Mouse (Mus musculus) bone marrow, adult 2 months (tissue): ENCODE data around the gene Cldn15. TPM values are rescaled to one million over a fixed set of nuclear protein-coding genes. Genes with fewer than 3 reads are reported as not detected.
A peak's percentile ranks its signal among the peaks of the same experiment; 100 is the strongest.

Experiments
- H3K27ac ChIP-seq: fragments of 200-500 bp; 2 replicates; pipeline ENCODE4 v1.5.1; 2012; ENCODE audit warnings: low read depth, mild to moderate bottlenecking, control low read depth, inconsistent platforms, low read length; ENCODE audit not compliant: control insufficient read depth, poor library complexity, insufficient read depth
- H3K4me1 ChIP-seq: fragments of 200-500 bp; 2 replicates; pipeline ENCODE4 v1.6.1; 2011; ENCODE audit warnings: low read length; ENCODE audit not compliant: control insufficient read depth, insufficient read depth
- H3K4me3 ChIP-seq: fragments of 200-500 bp; replicated peaks from 2 replicates; pipeline ENCODE3; 2011; ENCODE audit warnings: mild to moderate bottlenecking, low read depth, low read length, control low read depth; ENCODE audit not compliant: control insufficient read depth
- CTCF ChIP-seq: fragments of 200-500 bp; IDR thresholded peaks from 2 replicates; pipeline ENCODE4 v1.5.1; 2011; ENCODE audit warnings: low read length, control low read depth; ENCODE audit not compliant: control insufficient read depth, insufficient read depth
- POLR2A ChIP-seq: fragments of 200-500 bp; IDR thresholded peaks from 2 replicates; pipeline ENCODE4 v1.6.1; 2011; ENCODE audit warnings: low read depth, mild to moderate bottlenecking, control low read depth, low read length, borderline replicate concordance; ENCODE audit not compliant: control insufficient read depth
- WGBS: fragments of 180-500 bp; shearing (Covaris S2); methylation state at CpG from one replicate; pipeline ENCODE4 v1.1.7; 2018; 5-methylcytosine and 5-hydroxymethylcytosine counted together
- polyA plus RNA-seq: library from polyadenylated mRNA; stranded (reverse); fragments of >200 nt; gene quantifications from 2 replicates; pipeline ENCODE4 v1.2.4, GENCODE M21; 2011; ENCODE audit warnings: low replicate concordance; ENCODE audit not compliant: missing spikeins, insufficient read depth, insufficient read length

Cldn15 gene
- polyA plus RNA-seq, 1 experiment: 31.1 TPM

GRCm38 (mm10) chr5:136962966-136963540 is 3.4 kb upstream of the Cldn15 start:
- Histone ChIP-seq H3K27ac (no peak overlapping the region), H3K4me3 (no peak overlapping the region), H3K4me1 (peaks cover 2% of the 10 kb centered on the region)
- WGBS: 76% methylated on average over 8 of the region's 8 CpGs
- TF ChIP-seq POLR2A (no peak), CTCF (0 out of 2 replicates have a peak, but pooled peaks have one; percentile 5)

DNA sequence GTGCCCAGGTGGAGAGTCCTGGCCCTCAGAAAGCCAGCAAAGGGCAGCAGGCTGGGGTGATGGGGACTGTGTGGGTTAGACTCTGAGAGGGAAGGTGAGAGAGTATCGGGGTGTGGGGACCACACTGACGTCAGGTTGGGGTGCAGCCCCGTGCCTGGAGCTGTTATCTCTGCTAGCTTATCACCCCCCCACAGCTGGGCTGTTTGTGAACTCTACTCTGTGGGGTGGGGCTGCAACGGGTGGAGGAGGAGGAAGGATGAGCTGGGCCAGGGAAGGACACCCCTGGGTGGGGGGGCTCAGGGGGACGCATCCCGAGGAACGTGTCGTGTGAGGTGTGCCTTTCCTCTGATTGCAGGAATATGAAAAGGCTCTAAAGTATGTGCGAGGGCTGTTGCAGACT is 1.2 kb upstream of the Cldn15 start:
- WGBS: 66% methylated on average over 9 of the region's 9 CpGs
- TF ChIP-seq POLR2A (no peak), CTCF (no peak)
- Histone ChIP-seq H3K4me3 (no peak overlapping the region), H3K4me1 (peaks cover 2% of the 10 kb centered on the region), H3K27ac (peak overlapping the region; percentile 57)

DNA sequence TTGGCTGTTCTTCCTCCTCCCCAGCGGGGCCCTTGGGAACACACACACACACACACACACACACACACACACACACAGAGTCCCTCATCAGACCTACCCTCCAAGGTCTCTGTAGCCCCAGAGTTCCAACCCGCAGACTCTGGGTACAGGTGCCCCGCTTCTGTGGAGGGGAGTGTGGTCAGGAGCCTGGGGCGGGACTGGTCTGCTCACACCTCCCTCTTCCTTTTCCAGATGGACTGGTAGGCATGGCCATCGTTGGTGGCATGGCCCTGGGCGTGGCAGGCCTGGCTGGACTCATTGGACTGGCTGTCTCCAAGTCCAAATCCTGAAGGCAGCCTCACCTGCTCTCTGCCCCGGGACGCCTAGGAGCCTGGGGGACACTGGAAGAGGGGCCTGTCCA is 730 bp upstream of the Cldn15 start:
- TF ChIP-seq CTCF: no peak
- no peak for TF ChIP-seq POLR2A
- Histone ChIP-seq H3K4me3 (no peak overlapping the region), H3K4me1 (peaks cover 2% of the 10 kb centered on the region), H3K27ac (peak overlapping the region; percentile 57)
- WGBS: 77% methylated on average over 8 of the region's 8 CpGs

DNA sequence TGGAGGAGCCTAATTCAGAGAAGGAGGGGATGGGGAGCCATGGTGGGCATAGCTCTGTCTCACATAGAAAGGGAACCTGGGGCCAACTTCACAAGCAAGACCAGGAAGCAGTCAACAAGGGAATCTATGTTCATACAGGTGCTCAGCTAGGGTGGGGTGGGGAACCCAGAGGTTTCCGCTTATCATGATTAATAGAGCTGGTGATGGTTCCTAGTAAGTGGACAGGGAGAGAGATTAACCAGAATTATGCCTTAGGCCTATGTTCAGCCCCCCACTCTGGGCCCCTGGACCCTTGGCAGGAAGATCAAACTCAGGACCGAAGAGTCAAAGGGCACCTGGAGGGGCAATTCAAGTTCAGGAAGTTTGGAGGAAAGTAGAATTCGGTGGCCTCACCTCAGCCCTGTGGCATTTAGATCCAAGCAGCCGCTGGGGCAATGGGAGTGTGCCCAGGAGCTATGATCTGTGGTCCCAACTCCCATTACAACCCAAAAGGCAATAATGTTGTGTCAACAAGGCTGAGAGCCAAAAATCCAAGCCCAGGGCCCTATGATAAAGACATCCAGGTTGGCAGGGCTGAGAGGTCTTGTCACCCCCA is 542 bp downstream of the Cldn15 start:
- Histone ChIP-seq H3K27ac (no peak overlapping the region), H3K4me1 (peaks cover 2% of the 10 kb centered on the region), H3K4me3 (no peak overlapping the region)
- TF ChIP-seq POLR2A: no peak
- TF ChIP-seq CTCF: no peak
- 79% methylated on average over 4 of the region's 4 CpGs for WGBS

- TF ChIP-seq POLR2A (no peak), CTCF (no peak)
- no peak overlapping the region for H3K27ac ChIP-seq
- WGBS: 88% methylated on average over 10 of the region's 10 CpGs
Measured at GRCm38 (mm10) chr5:136967592-136967991, 1.2 kb downstream of the Cldn15 start.

DNA sequence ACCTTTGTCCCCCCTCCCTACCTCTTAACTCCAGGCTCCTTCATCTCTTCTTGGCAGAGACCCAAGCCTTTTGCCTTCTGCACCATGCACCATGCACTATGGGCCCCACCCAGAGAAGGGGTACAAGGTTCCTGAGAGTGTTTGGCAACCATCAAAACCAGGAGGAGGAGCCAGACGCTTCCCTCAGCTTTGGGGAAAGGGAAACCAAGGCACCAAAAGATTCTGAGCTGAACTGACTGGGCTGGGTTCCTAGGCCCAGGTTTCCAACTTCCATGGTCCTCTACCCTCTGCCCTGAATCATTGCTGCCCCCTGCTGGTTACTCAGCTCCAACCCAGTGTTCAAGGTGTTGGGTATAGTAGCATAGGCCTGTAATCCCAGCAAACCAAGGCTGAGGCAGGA is 4.3 kb downstream of the Cldn15 start:
- WGBS: 27% methylated on average over 1 of the region's 1 CpGs
- TF ChIP-seq CTCF (peak; percentile 93), POLR2A (no peak)
- H3K27ac ChIP-seq: no peak overlapping the region
- H3K4me1 ChIP-seq: peaks cover 4% of the 10 kb centered on the region; the same call in 1 of the 2 replicates
- no peak overlapping the region for H3K4me3 ChIP-seq

More at GRCm38 (mm10) chr5:136967592-136967991, 1.2 kb downstream of the Cldn15 start:
- no peak overlapping the region for H3K4me3 ChIP-seq
- peaks cover 2% of the 10 kb centered on the region for H3K4me1 ChIP-seq

DNA sequence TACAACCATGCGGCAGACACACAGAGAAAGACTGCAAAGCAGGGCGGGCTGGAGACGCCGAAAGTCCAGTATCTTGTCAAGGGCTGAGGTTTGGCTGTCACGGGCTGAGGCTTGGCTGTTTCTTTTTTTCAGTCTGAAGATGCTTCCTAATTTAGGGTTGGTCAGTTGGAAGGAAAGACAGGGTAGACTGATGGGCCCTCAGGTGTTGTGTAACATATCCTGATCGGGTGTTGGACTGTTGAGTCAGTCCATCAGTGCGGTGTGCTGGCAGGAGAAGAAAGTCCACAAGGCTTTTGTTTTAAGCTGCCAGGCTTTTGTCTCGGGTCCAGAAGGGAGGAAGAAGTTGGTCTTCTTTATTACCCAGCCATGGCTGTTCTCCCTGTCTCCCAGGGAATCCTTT is 7.3 kb downstream of the Cldn15 start:
- Histone ChIP-seq H3K4me3 (peak overlapping the region; percentile 65), H3K4me1 (peaks cover 4% of the 10 kb centered on the region; the same call in 1 of the 2 replicates), H3K27ac (peak overlapping the region; percentile 87)
- TF ChIP-seq POLR2A: no peak
- TF ChIP-seq CTCF: no peak
- 19% methylated on average over 8 of the region's 8 CpGs for WGBS

- Histone ChIP-seq H3K27ac (peak overlapping the region; percentile 79; the same call in 1 of the 2 replicates), H3K4me1 (peaks cover 4% of the 10 kb centered on the region; the same call in 1 of the 2 replicates), H3K4me3 (no peak overlapping the region)
- TF ChIP-seq CTCF: no peak
- TF ChIP-seq POLR2A: 0 out of 2 replicates have a peak, but pooled peaks have one; percentile 12
- 7% methylated on average over 4 of the region's 4 CpGs for WGBS
Measured at GRCm38 (mm10) chr5:136977769-136978168, 11.4 kb downstream of the Cldn15 start.
